Mouse (Mus musculus): ENCODE results near the gene Pi4ka. TPM values are rescaled to one million over a fixed set of nuclear protein-coding genes. Genes with fewer than 3 reads are reported as not detected.

The Pi4ka gene
- polyA plus RNA-seq, 1 experiment from 2014 or later, result 25.9 TPM

DNA sequence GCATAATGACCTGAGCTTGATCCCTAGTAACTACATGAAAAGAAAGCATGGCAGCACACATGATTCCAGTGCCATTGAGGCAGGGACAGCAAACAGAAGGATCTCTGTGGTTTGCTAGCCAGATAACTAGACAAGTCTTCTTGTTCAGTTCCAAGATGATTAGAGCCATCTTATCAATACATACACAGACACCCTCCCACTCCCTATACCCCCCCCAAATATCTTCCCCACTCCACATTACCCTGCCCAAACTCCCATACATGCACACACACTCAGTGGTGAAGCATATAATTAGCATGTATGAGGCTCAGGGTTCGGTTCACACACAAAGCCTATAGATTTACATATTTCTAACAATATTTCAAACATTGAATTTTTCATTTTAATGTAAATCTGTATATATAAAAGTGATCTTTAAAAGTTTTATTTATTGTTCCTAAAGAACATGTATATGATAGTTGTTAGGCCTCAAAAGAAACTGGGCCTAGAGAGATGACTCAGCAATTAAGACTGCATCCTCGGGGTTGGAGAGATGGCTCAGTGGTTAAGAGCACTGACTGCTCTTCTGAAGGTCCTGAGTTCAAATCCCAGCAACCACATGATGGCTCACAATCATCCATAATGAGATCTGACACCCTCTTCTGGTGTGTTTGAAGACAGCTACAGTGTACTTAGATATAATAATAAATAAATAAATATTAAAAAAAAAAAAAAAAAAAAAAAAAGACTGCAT lies 22.4 kb downstream of the Pi4ka start:
- Histone ChIP-seq H3K9me3 (no peaks in the 10 kb centered on the region), H3K4me3 (replicated peaks) (no peak overlapping the region), H3K27ac (no peak overlapping the region), H3K9ac (no peak overlapping the region), H3K36me3 (0 out of 2 replicates have a peak, but pooled peaks cover 3% of the 10 kb centered on the region), H3K4me2 (replicated peaks) (no peak overlapping the region), H3K27me3 (replicated peaks) (no peaks in the 10 kb centered on the region), H3K4me1 (replicated peaks) (no peaks in the 10 kb centered on the region)
- no peak for ATAC-seq
- 88% methylated on average over 2 of the region's 2 CpGs for WGBS

DNA sequence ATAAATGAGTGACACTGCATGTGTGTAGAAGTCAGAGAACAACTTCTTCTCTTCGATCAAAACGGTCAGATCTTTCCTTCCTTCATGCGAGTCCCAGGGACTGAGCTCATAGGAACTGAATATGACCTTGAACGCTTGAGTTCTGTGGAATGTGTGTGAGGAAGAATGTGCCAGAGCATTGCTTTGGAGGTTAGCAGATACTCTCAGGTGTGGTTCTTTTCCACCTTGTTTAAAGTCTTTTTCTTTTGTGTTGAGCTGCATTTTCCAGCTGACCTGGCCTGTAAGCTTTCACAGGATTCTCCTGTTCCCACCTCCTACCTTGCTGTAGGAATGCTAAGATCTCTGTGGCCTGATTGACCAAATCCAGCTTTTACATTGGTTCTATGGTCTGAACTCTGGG lies 23.8 kb downstream of the Pi4ka start:
- no peaks in the 10 kb centered on the region for H3K9me3 ChIP-seq
- H3K4me1 ChIP-seq (replicated peaks), result no peaks in the 10 kb centered on the region
- H3K4me2 ChIP-seq (replicated peaks), result no peak overlapping the region
- ATAC-seq, result no peak
- WGBS, result 87% methylated on average over 4 of the region's 4 CpGs
- H3K27me3 ChIP-seq (replicated peaks), result no peaks in the 10 kb centered on the region
- H3K27ac ChIP-seq, result no peak overlapping the region
- no peak overlapping the region for H3K4me3 ChIP-seq (replicated peaks)
- no peak overlapping the region for H3K9ac ChIP-seq
- peaks cover 3% of the 10 kb centered on the region; the same call in 1 of the 2 replicates for H3K36me3 ChIP-seq

DNA sequence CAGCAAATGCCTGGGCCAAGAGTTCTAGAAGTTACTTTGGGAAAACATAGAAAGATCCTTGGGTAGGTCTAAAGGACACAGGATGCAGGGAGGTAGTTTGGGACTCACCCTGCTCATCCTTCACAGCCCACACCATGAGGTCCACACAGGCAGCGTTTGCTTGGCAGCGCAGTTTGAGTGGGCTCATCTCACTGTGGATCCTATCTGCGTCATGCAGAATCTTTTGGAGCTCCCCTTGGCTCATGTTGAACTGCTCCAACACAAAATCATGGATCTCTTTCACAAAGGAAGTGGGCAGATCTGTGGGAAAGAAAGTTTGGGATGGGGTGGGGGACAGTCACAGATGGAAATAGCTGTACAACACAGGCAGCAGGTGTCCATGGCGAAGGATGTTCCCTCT lies 47.3 kb downstream of the Pi4ka start:
- H3K27me3 ChIP-seq (replicated peaks), result no peaks in the 10 kb centered on the region
- no peak for ATAC-seq
- no peak overlapping the region for H3K9ac ChIP-seq
- no peak overlapping the region for H3K27ac ChIP-seq
- peaks cover 16% of the 10 kb centered on the region for H3K36me3 ChIP-seq
- no peak overlapping the region for H3K4me3 ChIP-seq (replicated peaks)
- no peaks in the 10 kb centered on the region for H3K9me3 ChIP-seq
- no peaks in the 10 kb centered on the region for H3K4me1 ChIP-seq (replicated peaks)
- 95% methylated on average over 4 of the region's 4 CpGs for WGBS
- no peak overlapping the region for H3K4me2 ChIP-seq (replicated peaks)

DNA sequence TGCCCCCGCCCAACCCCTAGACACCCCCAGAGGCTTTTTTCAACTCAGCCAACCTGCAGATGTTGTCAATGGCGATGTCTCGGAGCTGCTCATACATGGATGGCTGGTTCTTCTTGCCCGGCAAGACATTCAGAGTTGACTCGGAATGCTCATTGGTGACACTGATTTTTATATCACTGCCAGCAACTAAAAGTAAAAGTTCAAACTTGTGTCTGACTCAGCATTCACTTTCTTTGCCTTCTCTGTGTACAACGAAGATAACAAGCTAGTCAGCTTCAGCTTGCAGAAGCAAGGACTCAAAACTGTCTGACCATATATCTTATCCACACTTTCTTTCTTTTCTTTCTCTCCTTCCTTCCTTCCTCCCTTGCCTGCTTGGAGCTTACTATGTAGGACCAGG lies 50.1 kb downstream of the Pi4ka start:
- H3K4me3 ChIP-seq (replicated peaks), result no peak overlapping the region
- H3K27me3 ChIP-seq (replicated peaks), result no peaks in the 10 kb centered on the region
- WGBS, result 92% methylated on average over 6 of the region's 6 CpGs
- no peaks in the 10 kb centered on the region for H3K9me3 ChIP-seq
- no peak overlapping the region for H3K9ac ChIP-seq
- no peaks in the 10 kb centered on the region for H3K4me1 ChIP-seq (replicated peaks)
- no peak for ATAC-seq
- no peak overlapping the region for H3K4me2 ChIP-seq (replicated peaks)
- peaks cover 28% of the 10 kb centered on the region for H3K36me3 ChIP-seq
- no peak overlapping the region for H3K27ac ChIP-seq

DNA sequence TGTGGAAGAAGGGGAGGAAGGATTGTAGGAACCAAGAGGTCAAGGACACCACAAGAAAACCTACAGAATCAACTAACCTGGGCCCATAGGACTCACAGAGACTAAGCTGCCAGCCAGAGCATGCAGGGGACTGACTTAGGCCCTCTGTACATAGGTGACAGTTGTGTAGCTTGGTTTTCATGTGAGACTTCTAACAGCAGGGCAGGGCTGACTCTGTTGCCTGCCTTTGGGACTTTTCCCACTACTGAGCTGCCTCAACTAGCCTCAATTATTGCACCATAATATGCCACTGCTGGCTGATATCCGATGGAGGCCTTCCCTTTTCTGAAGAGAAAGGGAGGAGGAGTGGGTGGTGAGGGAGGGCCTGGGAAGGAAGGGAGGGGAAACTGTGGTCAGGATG lies 59.3 kb downstream of the Pi4ka start:
- WGBS, result 70% methylated on average over 1 of the region's 1 CpGs
- Histone ChIP-seq H3K36me3 (peaks cover 12% of the 10 kb centered on the region), H3K27ac (no peak overlapping the region), H3K27me3 (replicated peaks) (no peaks in the 10 kb centered on the region), H3K9ac (no peak overlapping the region), H3K4me3 (replicated peaks) (no peak overlapping the region), H3K4me2 (replicated peaks) (no peak overlapping the region), H3K4me1 (replicated peaks) (no peaks in the 10 kb centered on the region), H3K9me3 (no peaks in the 10 kb centered on the region)
- ATAC-seq, result no peak

DNA sequence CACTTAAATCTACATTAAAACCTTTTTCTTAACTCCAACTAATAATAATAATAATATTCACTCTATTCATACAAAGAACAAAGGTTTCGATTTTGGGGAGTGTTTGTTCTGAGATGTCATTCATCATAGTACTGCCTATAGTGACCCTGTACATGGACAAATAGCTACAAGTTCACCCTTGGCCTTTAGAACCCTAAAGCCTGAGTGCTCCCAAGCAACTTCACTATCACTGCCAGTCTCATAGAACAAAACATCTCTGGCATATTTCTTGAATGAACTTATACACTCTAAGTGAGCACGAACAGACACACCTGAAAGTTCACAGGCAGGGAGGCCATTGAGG lies 60.3 kb downstream of the Pi4ka start:
- H3K4me2 ChIP-seq (replicated peaks), result no peak overlapping the region
- peak; percentile 31 for ATAC-seq
- H3K27ac ChIP-seq, result no peak overlapping the region
- no peak overlapping the region for H3K9ac ChIP-seq
- H3K9me3 ChIP-seq, result no peaks in the 10 kb centered on the region
- H3K36me3 ChIP-seq, result peaks cover 8% of the 10 kb centered on the region
- H3K27me3 ChIP-seq (replicated peaks), result no peaks in the 10 kb centered on the region
- no peak overlapping the region for H3K4me3 ChIP-seq (replicated peaks)
- no peaks in the 10 kb centered on the region for H3K4me1 ChIP-seq (replicated peaks)
- WGBS, result 74% methylated on average over 2 of the region's 2 CpGs

DNA sequence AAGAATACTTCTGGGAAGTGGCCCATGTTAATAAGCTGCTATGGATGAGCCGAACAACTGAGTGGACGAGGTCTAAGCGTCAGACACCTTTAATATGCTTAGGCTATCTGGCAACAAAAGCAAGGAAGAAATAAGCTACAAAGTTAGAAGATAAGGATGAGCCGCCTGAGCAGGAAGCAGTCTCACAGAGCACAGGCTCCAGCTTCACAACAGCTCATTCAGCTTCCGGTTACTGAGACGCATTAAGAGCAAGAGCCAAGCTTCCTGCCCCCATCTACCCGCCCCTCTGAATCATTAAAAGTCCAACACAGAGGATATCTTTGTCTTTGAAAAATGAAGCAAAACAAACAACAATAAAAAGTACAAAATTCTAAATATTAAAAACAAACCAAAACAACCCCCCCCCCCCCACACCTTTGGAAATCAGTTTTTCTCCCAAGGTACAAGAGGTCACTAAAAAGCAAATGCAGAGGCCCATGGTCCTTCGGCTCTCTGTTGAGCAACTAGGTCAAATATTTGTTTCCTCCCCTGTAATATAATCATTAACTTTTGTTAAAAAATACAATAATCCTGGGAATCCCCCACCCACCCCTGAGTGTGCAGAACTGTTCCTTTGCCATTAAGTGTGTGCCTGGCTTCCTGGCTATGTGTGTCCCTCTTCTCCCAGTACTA lies 60.8 kb downstream of the Pi4ka start:
- no peak overlapping the region for H3K4me3 ChIP-seq (replicated peaks)
- no peaks in the 10 kb centered on the region for H3K27me3 ChIP-seq (replicated peaks)
- no peaks in the 10 kb centered on the region for H3K9me3 ChIP-seq
- no peak overlapping the region for H3K4me2 ChIP-seq (replicated peaks)
- H3K4me1 ChIP-seq (replicated peaks), result no peaks in the 10 kb centered on the region
- ATAC-seq, result peak; percentile 90
- H3K27ac ChIP-seq, result peak overlapping the region; percentile 56; the same call in 1 of the 2 replicates
- 62% methylated on average over 8 of the region's 8 CpGs for WGBS
- H3K9ac ChIP-seq, result no peak overlapping the region
- peaks cover 8% of the 10 kb centered on the region for H3K36me3 ChIP-seq

DNA sequence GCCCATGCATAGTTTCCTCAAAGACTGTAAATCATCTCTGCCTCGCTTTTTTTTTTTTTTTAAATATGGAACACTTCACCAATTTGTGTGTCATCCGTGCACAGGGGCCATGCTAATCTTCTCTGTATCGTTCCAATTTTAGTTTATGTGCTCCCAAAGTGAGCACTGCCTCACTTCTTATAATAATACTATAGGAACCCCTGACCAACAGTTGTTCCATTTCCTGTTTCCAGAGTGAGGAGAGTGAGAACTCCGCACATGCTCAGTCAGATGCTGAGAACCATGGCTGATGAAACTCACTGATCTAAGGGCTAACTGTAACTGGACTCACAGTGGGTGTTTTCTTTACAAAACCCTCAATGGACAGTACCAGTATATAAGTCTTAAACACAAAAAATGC lies 64.3 kb downstream of the Pi4ka start:
- Histone ChIP-seq H3K4me2 (replicated peaks) (no peak overlapping the region), H3K9ac (no peak overlapping the region), H3K9me3 (no peaks in the 10 kb centered on the region), H3K27me3 (replicated peaks) (no peaks in the 10 kb centered on the region), H3K4me3 (replicated peaks) (no peak overlapping the region), H3K27ac (no peak overlapping the region), H3K4me1 (replicated peaks) (no peaks in the 10 kb centered on the region), H3K36me3 (peaks cover 4% of the 10 kb centered on the region; the same call in 1 of the 2 replicates)
- WGBS, result 86% methylated on average over 4 of the region's 4 CpGs
- no peak for ATAC-seq

DNA sequence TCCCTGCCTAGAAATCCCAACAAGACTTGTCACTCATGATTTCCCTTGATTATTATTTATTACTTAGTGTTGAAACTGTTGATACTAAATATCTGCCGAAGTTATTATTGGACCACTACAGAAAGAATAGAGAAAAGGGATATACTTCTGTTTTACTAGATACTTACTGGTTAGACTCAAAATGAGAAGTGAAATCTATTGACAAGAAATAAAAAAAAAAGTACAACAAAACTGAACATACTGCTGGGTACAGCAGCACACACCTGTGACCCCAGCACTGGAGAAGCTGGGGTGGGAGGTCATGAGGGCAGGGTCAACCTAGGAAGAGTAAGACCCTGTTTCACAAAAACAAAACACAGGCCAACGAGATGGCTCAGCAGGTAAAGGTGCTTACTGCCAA lies 65.4 kb downstream of the Pi4ka start:
- H3K4me3 ChIP-seq (replicated peaks), result no peak overlapping the region
- H3K27ac ChIP-seq, result no peak overlapping the region
- H3K27me3 ChIP-seq (replicated peaks), result no peaks in the 10 kb centered on the region
- no peak overlapping the region for H3K9ac ChIP-seq
- H3K9me3 ChIP-seq, result no peaks in the 10 kb centered on the region
- no peak for ATAC-seq
- H3K36me3 ChIP-seq, result peaks cover 4% of the 10 kb centered on the region; the same call in 1 of the 2 replicates
- no peaks in the 10 kb centered on the region for H3K4me1 ChIP-seq (replicated peaks)
- H3K4me2 ChIP-seq (replicated peaks), result no peak overlapping the region
- WGBS, result 94% methylated on average over 2 of the region's 2 CpGs

DNA sequence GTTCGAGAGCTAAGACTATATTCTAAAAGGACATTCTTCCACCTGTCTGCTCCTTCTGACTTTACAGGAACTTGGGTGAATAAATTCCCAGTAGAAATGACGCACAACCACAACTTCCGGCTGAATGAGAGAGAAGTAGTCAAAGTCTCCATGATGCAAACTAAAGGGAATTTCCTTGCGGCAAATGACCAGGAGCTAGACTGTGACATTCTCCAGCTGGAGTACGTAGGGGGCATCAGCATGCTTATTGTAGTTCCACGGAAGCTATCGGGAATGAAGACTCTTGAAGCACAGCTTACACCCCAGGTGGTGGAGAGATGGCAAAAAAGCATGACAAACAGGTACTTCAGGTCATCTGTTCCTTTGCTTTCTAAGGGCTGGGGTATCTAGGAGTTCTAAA lies 66.4 kb downstream of the Pi4ka start:
- H3K4me3 ChIP-seq (replicated peaks), result no peak overlapping the region
- H3K27me3 ChIP-seq (replicated peaks), result no peaks in the 10 kb centered on the region
- no peak overlapping the region for H3K9ac ChIP-seq
- H3K9me3 ChIP-seq, result no peaks in the 10 kb centered on the region
- no peak overlapping the region for H3K4me2 ChIP-seq (replicated peaks)
- no peak for ATAC-seq
- 85% methylated on average over 7 of the region's 7 CpGs for WGBS
- no peaks in the 10 kb centered on the region for H3K4me1 ChIP-seq (replicated peaks)
- H3K36me3 ChIP-seq, result peaks cover 4% of the 10 kb centered on the region; the same call in 1 of the 2 replicates
- no peak overlapping the region for H3K27ac ChIP-seq

DNA sequence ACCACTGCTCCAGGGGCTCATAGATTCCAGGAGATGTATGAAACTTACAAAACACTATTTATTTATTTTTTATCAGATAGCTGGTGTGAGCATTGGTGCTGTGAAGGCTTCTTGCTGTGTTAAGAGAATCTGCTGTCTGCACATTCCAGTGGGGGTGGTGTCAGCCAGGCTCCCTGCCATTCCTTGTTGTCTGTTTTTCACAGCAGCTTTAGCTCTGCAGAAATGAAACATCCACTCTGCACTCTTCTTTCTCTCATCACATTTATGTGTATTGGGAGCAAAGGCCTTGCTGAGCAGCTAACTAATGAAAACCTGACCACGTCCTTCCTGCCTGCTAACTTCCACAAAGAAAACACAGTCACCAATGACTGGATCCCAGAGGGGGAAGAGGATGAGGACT lies 70.0 kb downstream of the Pi4ka start:
- Histone ChIP-seq H3K4me2 (replicated peaks) (no peak overlapping the region), H3K9ac (no peak overlapping the region), H3K27me3 (replicated peaks) (no peaks in the 10 kb centered on the region), H3K9me3 (no peaks in the 10 kb centered on the region), H3K4me1 (replicated peaks) (no peaks in the 10 kb centered on the region), H3K27ac (no peak overlapping the region), H3K4me3 (replicated peaks) (no peak overlapping the region), H3K36me3 (no peaks in the 10 kb centered on the region)
- no peak for ATAC-seq
- 69% methylated on average over 1 of the region's 1 CpGs for WGBS

DNA sequence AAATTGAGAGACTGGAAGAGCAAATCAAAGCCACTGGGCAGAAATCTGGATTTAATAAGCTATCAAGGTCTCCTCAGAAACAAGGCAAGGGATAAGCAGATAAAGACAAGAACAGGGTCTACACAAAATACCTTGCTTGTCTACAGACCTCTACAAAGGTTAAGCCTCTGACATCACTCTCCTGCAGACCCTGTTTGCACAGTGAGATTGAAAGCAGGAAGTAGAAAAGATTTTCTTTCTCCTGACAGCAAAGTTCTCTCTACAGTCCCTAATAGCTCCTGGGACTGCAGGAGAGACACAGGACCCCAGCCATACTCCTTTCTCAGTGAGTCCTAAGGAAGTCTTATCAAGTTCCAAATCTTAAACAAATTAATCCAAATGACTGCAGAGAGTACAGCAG lies 71.5 kb downstream of the Pi4ka start:
- Histone ChIP-seq H3K9ac (no peak overlapping the region), H3K9me3 (no peaks in the 10 kb centered on the region), H3K4me3 (replicated peaks) (no peak overlapping the region), H3K4me2 (replicated peaks) (no peak overlapping the region), H3K4me1 (replicated peaks) (no peaks in the 10 kb centered on the region), H3K27me3 (replicated peaks) (no peaks in the 10 kb centered on the region), H3K27ac (0 out of 2 replicates have a peak overlapping the region, but pooled peaks have one; percentile 4), H3K36me3 (no peaks in the 10 kb centered on the region)
- peak; percentile 53 for ATAC-seq

DNA sequence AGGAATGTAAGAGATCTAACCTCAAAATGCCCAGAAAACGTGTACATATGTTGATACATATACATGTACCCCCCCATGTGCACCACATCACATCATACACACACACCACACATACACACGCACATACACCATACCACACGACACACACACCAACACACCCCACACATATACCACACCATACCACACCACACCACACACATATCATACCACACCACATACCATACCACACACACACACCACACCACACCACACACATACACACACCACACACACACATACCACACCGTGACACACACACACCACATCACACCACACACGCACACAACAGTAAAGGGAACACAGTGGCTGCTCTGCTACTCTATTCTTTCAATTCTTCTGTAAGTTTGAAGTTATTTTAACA lies 74.3 kb downstream of the Pi4ka start:
- H3K4me1 ChIP-seq (replicated peaks), result no peaks in the 10 kb centered on the region
- H3K9ac ChIP-seq, result no peak overlapping the region
- WGBS, result 88% methylated on average over 5 of the region's 5 CpGs
- H3K27ac ChIP-seq, result no peak overlapping the region
- ATAC-seq, result no peak
- H3K4me2 ChIP-seq (replicated peaks), result no peak overlapping the region
- no peaks in the 10 kb centered on the region for H3K9me3 ChIP-seq
- H3K27me3 ChIP-seq (replicated peaks), result no peaks in the 10 kb centered on the region
- H3K36me3 ChIP-seq, result no peaks in the 10 kb centered on the region
- no peak overlapping the region for H3K4me3 ChIP-seq (replicated peaks)

Measured in intestine, embryonic 15.5 days (tissue).